Mouse (Mus musculus) ES-Bruce4 (cell line): Measurements from ENCODE around the gene Smpdl3a. TPM values are rescaled to one million over a fixed set of nuclear protein-coding genes. Genes with fewer than 3 reads are reported as not detected.

ENCODE experiments used
- H3K27ac ChIP-seq: 2 replicates; pipeline ENCODE4 v1.5.1; 2012; ENCODE audit warnings: low read length, inconsistent platforms; ENCODE audit not compliant: insufficient read depth
- H3K27me3 ChIP-seq: 2 replicates; pipeline ENCODE4 v1.6.1; 2012; ENCODE audit warnings: mild to moderate bottlenecking, low read length, inconsistent platforms; ENCODE audit not compliant: control insufficient read depth, poor library complexity, insufficient read depth, severe bottlenecking
- H3K36me3 ChIP-seq: 2 replicates; pipeline ENCODE4 v1.6.1; 2012; ENCODE audit warnings: inconsistent platforms, mild to moderate bottlenecking, low read length, moderate library complexity; ENCODE audit not compliant: control insufficient read depth, poor library complexity, insufficient read depth, severe bottlenecking
- H3K4me1 ChIP-seq: one replicate; pipeline ENCODE4 v1.8.1; 2011; ENCODE audit warnings: low read length; ENCODE audit not compliant: control insufficient read depth, insufficient read depth
- H3K4me3 ChIP-seq: 2 replicates; pipeline ENCODE4 v1.5.1; 2011; ENCODE audit warnings: low read depth, mild to moderate bottlenecking, low read length
- H3K9ac ChIP-seq: 2 replicates; pipeline ENCODE4 v1.6.1; 2012; ENCODE audit warnings: low read depth, mild to moderate bottlenecking, inconsistent platforms; ENCODE audit not compliant: poor library complexity, severe bottlenecking
- H3K9me3 ChIP-seq: replicated peaks from 2 replicates; pipeline ENCODE4 v1.6.1; 2012; ENCODE audit warnings: mild to moderate bottlenecking, low read length, inconsistent platforms; ENCODE audit not compliant: control insufficient read depth, poor library complexity, insufficient read depth, severe bottlenecking
- CTCF ChIP-seq: IDR thresholded peaks from one replicate; pipeline ENCODE4 v1.8.1; 2011; ENCODE audit warnings: low read depth, low read length
- EP300 ChIP-seq: IDR thresholded peaks from 2 replicates; pipeline ENCODE4 v1.6.1; 2011; ENCODE audit warnings: low read depth, low read length; ENCODE audit not compliant: insufficient read depth
- POLR2A ChIP-seq: IDR thresholded peaks from one replicate; pipeline ENCODE4 v1.8.1; 2011; ENCODE audit warnings: low read length; ENCODE audit not compliant: insufficient read depth
- polyA plus RNA-seq: library from polyadenylated mRNA; stranded (reverse); fragments of >200 nt; gene quantifications from 2 replicates; pipeline ENCODE4 v1.2.4, GENCODE M21; 2011; ENCODE audit warnings: low read depth; ENCODE audit not compliant: missing spikeins, insufficient read depth, insufficient read length

Smpdl3a gene
- polyA plus RNA-seq, 1 experiment = 0.91 TPM

GRCm38 (mm10) chr10:57829621-57830020 lies 35.5 kb downstream of the Smpdl3a start:
- H3K4me3 ChIP-seq = no peak overlapping the region
- H3K9me3 ChIP-seq = no peaks in the 10 kb centered on the region
- H3K4me1 ChIP-seq = no peaks in the 10 kb centered on the region
- H3K27ac ChIP-seq = no peak overlapping the region
- no peak overlapping the region for H3K9ac ChIP-seq
- H3K27me3 ChIP-seq = no peaks in the 10 kb centered on the region
- TF ChIP-seq EP300 (no peak), CTCF (no peak), POLR2A (no peak)
- no peaks in the 10 kb centered on the region for H3K36me3 ChIP-seq

GRCm38 (mm10) chr10:57835094-57835493 lies 41.0 kb downstream of the Smpdl3a start:
- TF ChIP-seq EP300 = no peak
- TF ChIP-seq POLR2A = no peak
- no peak for TF ChIP-seq CTCF
- Histone ChIP-seq H3K4me3 (no peak overlapping the region), H3K27ac (no peak overlapping the region), H3K36me3 (no peaks in the 10 kb centered on the region), H3K4me1 (no peaks in the 10 kb centered on the region), H3K9me3 (peaks cover 4% of the 10 kb centered on the region; the same call in 1 of the 2 replicates), H3K9ac (no peak overlapping the region), H3K27me3 (no peaks in the 10 kb centered on the region)

- Histone ChIP-seq H3K4me3 (no peak overlapping the region), H3K9ac (no peak overlapping the region), H3K36me3 (no peaks in the 10 kb centered on the region), H3K27ac (no peak overlapping the region), H3K27me3 (no peaks in the 10 kb centered on the region), H3K9me3 (peaks cover 4% of the 10 kb centered on the region; the same call in 1 of the 2 replicates), H3K4me1 (no peaks in the 10 kb centered on the region)
- no peak for TF ChIP-seq POLR2A
- no peak for TF ChIP-seq CTCF
- TF ChIP-seq EP300 = no peak
Measured at GRCm38 (mm10) chr10:57835982-57836381, 41.8 kb downstream of the Smpdl3a start.

GRCm38 (mm10) chr10:57841638-57842509 lies 47.7 kb downstream of the Smpdl3a start:
- TF ChIP-seq CTCF = peak; percentile 44
- no peak for TF ChIP-seq POLR2A
- no peaks in the 10 kb centered on the region for H3K27me3 ChIP-seq
- H3K4me1 ChIP-seq = no peaks in the 10 kb centered on the region
- H3K4me3 ChIP-seq = no peak overlapping the region
- no peak overlapping the region for H3K9ac ChIP-seq
- peaks cover 4% of the 10 kb centered on the region; the same call in 1 of the 2 replicates for H3K9me3 ChIP-seq
- no peak overlapping the region for H3K27ac ChIP-seq
- H3K36me3 ChIP-seq = no peaks in the 10 kb centered on the region

GRCm38 (mm10) chr10:57847916-57848682 lies 54.0 kb downstream of the Smpdl3a start:
- Histone ChIP-seq H3K4me3 (no peak overlapping the region), H3K4me1 (no peaks in the 10 kb centered on the region), H3K27me3 (no peaks in the 10 kb centered on the region), H3K27ac (no peak overlapping the region), H3K9me3 (peaks cover 7% of the 10 kb centered on the region; the same call in 1 of the 2 replicates), H3K36me3 (no peaks in the 10 kb centered on the region), H3K9ac (no peak overlapping the region)
- TF ChIP-seq EP300 (no peak), CTCF (no peak), POLR2A (no peak)

Other genes with a start within 250 kb of the Smpdl3a start
- gene Pkib, start 162.4 kb upstream of the Smpdl3a start, polyA plus RNA-seq = 0.24 and 0.68 TPM in 2 replicates
- gene Fabp7, start 9.5 kb upstream of the Smpdl3a start, polyA plus RNA-seq = not detected in 2 replicates